Mouse (Mus musculus): ENCODE results near the gene 1110051M20Rik.
"Not testable (repeated sequence)": the region's sequence is repeated elsewhere in the genome, so short reads cannot be mapped to it uniquely, and the experiment has no call there.

1110051M20Rik gene

GRCm38 (mm10) chr2:91263692-91264660 is 180.5 kb downstream of the 1110051M20Rik start:
- in situ Hi-C loops (cut with MboI, MseI) = no loop called here

GRCm38 (mm10) chr2:91259493-91259892 is 185.0 kb downstream of the 1110051M20Rik start:
- in situ Hi-C loops (cut with MboI, MseI) = loop anchor here (5.0 kb wide), 1 partner anchor 67 kb away; no protein-coding TSS in a partner anchor

GRCm38 (mm10) chr2:91258830-91259229 is 185.7 kb downstream of the 1110051M20Rik start:
- in situ Hi-C loops (cut with MboI, MseI) = loop anchor here (5.0 kb wide), 1 partner anchor 67 kb away; no protein-coding TSS in a partner anchor

- in situ Hi-C loops (cut with MboI, MseI) = loop anchor here (5.0 kb wide), 1 partner anchor 66 kb away; no protein-coding TSS in a partner anchor
Observed at GRCm38 (mm10) chr2:91258054-91258453, 186.4 kb downstream of the 1110051M20Rik start.

GRCm38 (mm10) chr2:91257126-91257980 is 187.2 kb downstream of the 1110051M20Rik start:
- in situ Hi-C loops (cut with MboI, MseI) = loop anchor here (5.0 kb wide), 1 partner anchor 65 kb away; no protein-coding TSS in a partner anchor

- in situ Hi-C loops (cut with MboI, MseI) = loop anchor here (5.0 kb wide), 1 partner anchor 64 kb away; no protein-coding TSS in a partner anchor
Observed at GRCm38 (mm10) chr2:91256256-91257125, 188.0 kb downstream of the 1110051M20Rik start.

- in situ Hi-C loops (cut with MboI, MseI) = loop anchor here (5.0 kb wide), 1 partner anchor 63 kb away; no protein-coding TSS in a partner anchor
Observed at GRCm38 (mm10) chr2:91255661-91256150, 188.8 kb downstream of the 1110051M20Rik start, which contains the start of gene Pacsin3. Gene Pacsin3, plus strand, starts transcription at chr2:91255954.

- in situ Hi-C loops (cut with MboI, MseI) = loop anchor here (5.0 kb wide), 1 partner anchor 63 kb away; no protein-coding TSS in a partner anchor
Observed at GRCm38 (mm10) chr2:91254725-91255380, 189.7 kb downstream of the 1110051M20Rik start.

- in situ Hi-C loops (cut with MboI, MseI) = no loop called here
Observed at GRCm38 (mm10) chr2:91252512-91252911, 192.0 kb downstream of the 1110051M20Rik start.

GRCm38 (mm10) chr2:91252001-91252400 is 192.5 kb downstream of the 1110051M20Rik start:
- in situ Hi-C loops (cut with MboI, MseI) = no loop called here

GRCm38 (mm10) chr2:91248366-91248765 is 196.1 kb downstream of the 1110051M20Rik start:
- in situ Hi-C loops (cut with MboI, MseI) = no loop called here

- in situ Hi-C loops (cut with MboI, MseI) = no loop called here
Observed at GRCm38 (mm10) chr2:91244557-91245228, 199.8 kb downstream of the 1110051M20Rik start.

- in situ Hi-C loops (cut with MboI, MseI) = no loop called here
Observed at GRCm38 (mm10) chr2:91243416-91243815, 201.1 kb downstream of the 1110051M20Rik start.

- in situ Hi-C loops (cut with MboI, MseI) = no loop called here
Observed at GRCm38 (mm10) chr2:91242547-91242946, 202.0 kb downstream of the 1110051M20Rik start.

GRCm38 (mm10) chr2:91237511-91238080 is 206.9 kb downstream of the 1110051M20Rik start:
- in situ Hi-C loops (cut with MboI, MseI) = not testable (repeated sequence)

- in situ Hi-C loops (cut with MboI, MseI) = no loop called here
Observed at GRCm38 (mm10) chr2:91236601-91237510, 207.6 kb downstream of the 1110051M20Rik start, which contains the start of gene Ddb2. Gene Ddb2, minus strand, starts transcription at chr2:91236982.

- in situ Hi-C loops (cut with MboI, MseI) = no loop called here
Observed at GRCm38 (mm10) chr2:91229735-91230134, 214.8 kb downstream of the 1110051M20Rik start.
